Mouse (Mus musculus) myocyte (in vitro differentiated cells): Measurements from ENCODE around the gene Krt80.

Source experiments
- E2F4 ChIP-seq: IDR thresholded peaks from one replicate; pipeline ENCODE4 v1.6.1; 2011; ENCODE audit warnings: mild to moderate bottlenecking, control low read depth, moderate library complexity; ENCODE audit not compliant: insufficient read depth
- MAX ChIP-seq: IDR thresholded peaks from one replicate; pipeline ENCODE4 v1.6.1; 2011; ENCODE audit warnings: low read depth, mild to moderate bottlenecking, control low read depth
- MYOD1 ChIP-seq, 3 experiments: IDR thresholded peaks; one replicate each; pipeline ENCODE4 v1.6.1; 2011; ENCODE audit warnings: control low read depth in 2 of 3, low read depth in 2 of 3, mild to moderate bottlenecking in 2 of 3, moderate library complexity in 1 of 3; ENCODE audit not compliant: insufficient read length in 2 of 3, control insufficient read depth in 1 of 3
- POLR2A ChIP-seq: IDR thresholded peaks from one replicate; pipeline ENCODE4 v1.6.1; 2011; ENCODE audit warnings: low read depth, mild to moderate bottlenecking, control low read depth, moderate library complexity; ENCODE audit not compliant: insufficient read length
- POLR2AphosphoS2 ChIP-seq: IDR thresholded peaks from one replicate; pipeline ENCODE4 v1.6.1; 2011; ENCODE audit warnings: low read depth, control low read depth; ENCODE audit not compliant: insufficient read length
- TCF3 ChIP-seq: IDR thresholded peaks from one replicate; pipeline ENCODE4 v1.6.1; 2011; ENCODE audit warnings: low read depth, control low read depth; ENCODE audit not compliant: insufficient read length
- USF1 ChIP-seq: IDR thresholded peaks from one replicate; pipeline ENCODE4 v1.6.1; 2011; ENCODE audit warnings: low read depth, mild to moderate bottlenecking, control low read depth, moderate library complexity

- TF ChIP-seq POLR2A: no peak
- TF ChIP-seq POLR2AphosphoS2: no peak
- no peak for TF ChIP-seq USF1
- TF ChIP-seq TCF3: no peak
- no peak for TF ChIP-seq MAX
- no peak for TF ChIP-seq E2F4
- no peak for TF ChIP-seq MYOD1 (IDR thresholded peaks at IDR 0.05; ENCODE audit: control insufficient read depth in 1 of 3, insufficient read length in 2 of 3, low read depth in 2 of 3)
Measured at GRCm38 (mm10) chr15:101373286-101373898, 3.4 kb upstream of the Krt80 start.
